Mouse (Mus musculus) stomach, embryonic 14.5 days (tissue): ENCODE measurements around the gene Ephb1. TPM values are rescaled to one million over a fixed set of nuclear protein-coding genes. Genes with fewer than 3 reads are reported as not detected.

ENCODE experiments used
- ATAC-seq: fragments of 200-750 bp; cut with Nextera tagmentation; 2 replicates; pipeline ENCODE4 v1.8.0; 2017; ENCODE audit warnings: low read depth, moderate TSS enrichment; ENCODE audit not compliant: insufficient number of reproducible peaks, insufficient read depth, low FRiP score
- H3K27ac ChIP-seq: fragments of 300-500 bp; sonication (generic); 2 replicates; pipeline ENCODE4 v1.5.1; 2014; ENCODE audit warnings: mild to moderate bottlenecking, low read length, moderate library complexity, mixed read lengths
- H3K27me3 ChIP-seq: fragments of 300-500 bp; sonication (generic); 2 replicates; pipeline ENCODE4 v1.6.1; 2014; ENCODE audit warnings: low read length, control low read depth, mixed read lengths; ENCODE audit not compliant: control insufficient read depth, insufficient read depth
- H3K36me3 ChIP-seq: fragments of 300-500 bp; sonication (generic); 2 replicates; pipeline ENCODE4 v1.6.1; 2014; ENCODE audit warnings: mild to moderate bottlenecking, control low read depth, low read length, moderate library complexity, mixed read lengths; ENCODE audit not compliant: control insufficient read depth, insufficient read depth
- H3K4me1 ChIP-seq: fragments of 300-500 bp; sonication (generic); 2 replicates; pipeline ENCODE4 v1.6.1; 2014; ENCODE audit warnings: low read length, control low read depth, mixed read lengths; ENCODE audit not compliant: control insufficient read depth, insufficient read depth
- H3K4me2 ChIP-seq: fragments of 300-500 bp; sonication (generic); replicated peaks from 2 replicates; pipeline ENCODE4 v1.6.1; 2014; ENCODE audit warnings: low read depth, low read length, control low read depth
- H3K4me3 ChIP-seq: fragments of 300-500 bp; sonication (generic); 2 replicates; pipeline ENCODE4 v1.5.1; 2014; ENCODE audit warnings: low read depth, low read length, control low read depth
- H3K9ac ChIP-seq: fragments of 300-500 bp; sonication (generic); replicated peaks from 2 replicates; pipeline ENCODE4 v1.6.1; 2014; ENCODE audit warnings: low read depth, mild to moderate bottlenecking, control low read depth, low read length, moderate library complexity, mixed read lengths
- H3K9me3 ChIP-seq: fragments of 300-500 bp; sonication (generic); 2 replicates; pipeline ENCODE4 v1.6.1; 2016; ENCODE audit warnings: low read depth, low read length, control low read depth; ENCODE audit not compliant: control insufficient read depth
- WGBS: fragments of 180-500 bp; shearing (Covaris S2); extraction: QIAGEN DNeasy Blood & Tissue Kit; methylation state at CpG from one replicate; pipeline ENCODE4 v1.1.7; 2014; 5-methylcytosine and 5-hydroxymethylcytosine counted together
- polyA plus RNA-seq: library from polyadenylated mRNA; unstranded; fragments of >200 nt; fragmentation: Nextera tagmentation; extraction: Ambion mirVana; gene quantifications from 2 replicates; pipeline ENCODE4 v1.2.1, GENCODE M21; 2014

Gene Ephb1
- polyA plus RNA-seq, 1 experiment from 2014 or later: 7.8 TPM

- Histone ChIP-seq H3K9ac (no peak overlapping the region), H3K9me3 (no peaks in the 10 kb centered on the region), H3K4me1 (peaks cover 4% of the 10 kb centered on the region; the same call in 1 of the 2 replicates), H3K27ac (no peak overlapping the region), H3K36me3 (no peaks in the 10 kb centered on the region), H3K4me2 (no peak overlapping the region), H3K27me3 (peaks cover 25% of the 10 kb centered on the region; the same call in 1 of the 2 replicates), H3K4me3 (no peak overlapping the region)
- no peak for ATAC-seq
- 74% methylated on average over 6 of the region's 6 CpGs for WGBS
These were observed 4.4 kb downstream of the Ephb1 start for GRCm38 (mm10) chr9:102350076-102350475.

GRCm38 (mm10) chr9:102346801-102347200 is 7.7 kb downstream of the Ephb1 start:
- H3K4me3 ChIP-seq: no peak overlapping the region
- no peak overlapping the region for H3K27ac ChIP-seq
- H3K9ac ChIP-seq: no peak overlapping the region
- no peak for ATAC-seq
- no peaks in the 10 kb centered on the region for H3K36me3 ChIP-seq
- no peaks in the 10 kb centered on the region for H3K4me1 ChIP-seq
- WGBS: 95% methylated on average over 3 of the region's 3 CpGs
- no peak overlapping the region for H3K4me2 ChIP-seq
- 0 out of 2 replicates have a peak, but pooled peaks cover 3% of the 10 kb centered on the region for H3K27me3 ChIP-seq
- H3K9me3 ChIP-seq: no peaks in the 10 kb centered on the region

GRCm38 (mm10) chr9:102345474-102345873 is 9.0 kb downstream of the Ephb1 start:
- Histone ChIP-seq H3K4me3 (no peak overlapping the region), H3K9me3 (no peaks in the 10 kb centered on the region), H3K36me3 (no peaks in the 10 kb centered on the region), H3K27ac (no peak overlapping the region), H3K27me3 (0 out of 2 replicates have a peak, but pooled peaks cover 3% of the 10 kb centered on the region), H3K9ac (no peak overlapping the region), H3K4me2 (no peak overlapping the region), H3K4me1 (no peaks in the 10 kb centered on the region)
- ATAC-seq: no peak
- 61% methylated on average over 6 of the region's 6 CpGs for WGBS

DNA sequence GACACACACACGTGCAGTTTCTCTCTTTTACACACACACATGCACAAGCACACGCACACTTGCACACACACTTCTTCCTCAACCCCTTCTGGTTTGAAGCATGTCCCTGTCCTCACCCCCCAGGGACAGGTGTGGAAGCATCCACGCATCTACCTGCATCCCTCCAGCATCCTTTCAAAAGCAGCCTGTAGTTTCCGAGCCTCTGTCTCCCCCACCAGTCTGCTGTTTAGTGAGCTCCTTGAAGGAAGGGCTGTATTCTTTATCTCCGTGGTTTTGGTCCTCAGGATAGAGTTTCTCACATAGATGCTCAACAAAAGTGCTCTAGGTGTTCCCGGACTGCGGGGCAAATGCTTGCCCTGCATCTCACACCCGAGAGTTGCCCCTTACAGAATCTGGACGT is 9.4 kb downstream of the Ephb1 start:
- Histone ChIP-seq H3K27ac (no peak overlapping the region), H3K9me3 (no peaks in the 10 kb centered on the region), H3K4me1 (no peaks in the 10 kb centered on the region), H3K36me3 (no peaks in the 10 kb centered on the region), H3K27me3 (0 out of 2 replicates have a peak, but pooled peaks cover under 1% of the 10 kb centered on the region), H3K4me3 (no peak overlapping the region), H3K4me2 (no peak overlapping the region), H3K9ac (no peak overlapping the region)
- no peak for ATAC-seq
- WGBS: 77% methylated on average over 9 of the region's 9 CpGs

- Histone ChIP-seq H3K4me2 (no peak overlapping the region), H3K36me3 (no peaks in the 10 kb centered on the region), H3K4me1 (no peaks in the 10 kb centered on the region), H3K4me3 (no peak overlapping the region), H3K27me3 (no peaks in the 10 kb centered on the region), H3K27ac (no peak overlapping the region), H3K9ac (no peak overlapping the region), H3K9me3 (no peaks in the 10 kb centered on the region)
- no peak for ATAC-seq
- 77% methylated on average over 10 of the region's 10 CpGs for WGBS
These were observed 10.2 kb downstream of the Ephb1 start for GRCm38 (mm10) chr9:102344086-102344930.

DNA sequence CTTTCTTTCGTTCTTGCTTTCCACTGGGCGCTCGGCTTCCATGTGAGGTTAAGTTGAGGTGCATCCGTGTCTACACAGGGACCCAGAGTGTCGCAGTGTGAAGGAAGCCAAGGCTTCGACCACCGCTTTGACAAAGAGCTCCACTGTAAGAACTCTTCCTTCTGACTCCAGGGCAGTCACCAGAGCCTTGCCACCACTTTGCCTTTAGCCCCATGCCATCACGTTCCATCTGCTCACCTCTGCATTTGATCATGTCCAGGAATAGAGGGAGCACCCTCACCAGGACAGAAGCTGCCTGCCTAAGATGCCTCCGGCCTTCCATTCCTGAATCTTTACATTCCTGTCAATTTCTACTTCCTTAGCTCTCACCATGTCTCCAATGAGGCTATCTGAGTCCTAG is 11.4 kb downstream of the Ephb1 start:
- Histone ChIP-seq H3K4me3 (no peak overlapping the region), H3K36me3 (no peaks in the 10 kb centered on the region), H3K4me2 (no peak overlapping the region), H3K27ac (no peak overlapping the region), H3K9ac (no peak overlapping the region), H3K9me3 (no peaks in the 10 kb centered on the region), H3K4me1 (no peaks in the 10 kb centered on the region), H3K27me3 (no peaks in the 10 kb centered on the region)
- ATAC-seq: no peak
- 92% methylated on average over 9 of the region's 9 CpGs for WGBS

DNA sequence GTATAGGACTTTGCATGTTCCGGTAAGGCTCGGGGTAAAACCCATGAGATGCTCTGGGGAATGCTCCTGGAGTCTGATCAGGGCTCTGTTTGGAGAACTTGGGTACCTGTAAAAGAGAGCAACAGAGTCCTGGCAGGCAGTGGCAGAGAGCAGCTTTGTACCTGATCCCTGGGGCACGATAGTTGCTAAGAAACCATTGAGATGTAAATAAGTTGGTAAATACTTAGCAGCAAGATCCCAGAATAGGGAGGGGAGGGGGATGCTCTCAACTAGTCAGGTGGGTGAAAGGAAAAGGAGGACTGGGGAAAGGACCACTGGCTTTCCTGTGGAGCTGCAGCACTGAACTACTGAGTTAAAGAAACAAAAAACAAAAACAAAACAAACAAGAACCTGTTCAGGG is 12.5 kb downstream of the Ephb1 start:
- H3K4me3 ChIP-seq: no peak overlapping the region
- H3K27ac ChIP-seq: no peak overlapping the region
- H3K9ac ChIP-seq: no peak overlapping the region
- H3K4me1 ChIP-seq: no peaks in the 10 kb centered on the region
- 52% methylated on average over 3 of the region's 3 CpGs for WGBS
- no peaks in the 10 kb centered on the region for H3K9me3 ChIP-seq
- H3K36me3 ChIP-seq: no peaks in the 10 kb centered on the region
- no peaks in the 10 kb centered on the region for H3K27me3 ChIP-seq
- no peak overlapping the region for H3K4me2 ChIP-seq
- no peak for ATAC-seq

DNA sequence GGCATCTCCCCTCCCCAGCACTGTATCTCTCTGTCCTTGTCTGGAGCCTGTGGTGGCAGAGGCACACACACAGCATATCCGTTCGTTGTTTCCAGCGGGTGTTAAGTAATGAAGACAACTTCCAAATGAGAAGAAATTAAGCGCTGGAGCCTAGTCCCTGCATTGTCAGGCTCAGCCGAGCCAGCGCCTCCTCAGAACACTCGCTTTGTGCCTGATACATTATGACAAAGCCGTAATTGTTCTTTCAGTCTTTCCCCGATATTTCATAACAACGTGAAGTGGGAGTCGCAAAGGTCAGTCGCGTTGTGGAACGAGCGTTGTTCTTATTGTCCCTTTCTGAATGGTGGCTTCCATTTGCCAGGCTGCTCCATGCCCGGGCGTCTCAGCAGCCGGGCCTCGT is 13.7 kb downstream of the Ephb1 start:
- 85% methylated on average over 19 of the region's 19 CpGs for WGBS
- Histone ChIP-seq H3K36me3 (no peaks in the 10 kb centered on the region), H3K9ac (no peak overlapping the region), H3K4me3 (no peak overlapping the region), H3K4me2 (no peak overlapping the region), H3K27me3 (no peaks in the 10 kb centered on the region), H3K4me1 (no peaks in the 10 kb centered on the region), H3K27ac (no peak overlapping the region), H3K9me3 (no peaks in the 10 kb centered on the region)
- no peak for ATAC-seq
